Mouse (Mus musculus) CD4-positive naive resting alpha-beta T cell, adult 76 days (primary cell): ENCODE results near the gene Vmn1r142. TPM values are rescaled to one million over a fixed set of nuclear protein-coding genes. Genes with fewer than 3 reads are reported as not detected.

Experiments
- total RNA-seq: library from RNA; stranded (reverse); gene quantifications from one replicate; pipeline ENCODE4 v1.2.4, GENCODE M21; 2023

The Vmn1r142 gene
- not detected for total RNA-seq

GRCm38 (mm10) chr7:22163935-22164334 lies at the start of gene Vmn1r142:
Gene Vmn1r142, minus strand, starts transcription at chr7:22164035.

GRCm38 (mm10) chr7:22201164-22201563 lies 37.3 kb upstream of the Vmn1r142 start, which contains the start of gene Gm8653:
Gene Gm8653, minus strand, starts transcription at chr7:22201264.

GRCm38 (mm10) chr7:22189077-22189476 lies 25.2 kb upstream of the Vmn1r142 start, which contains the start of gene Vmn1r143:
Gene Vmn1r143, plus strand, starts transcription at chr7:22189377.

GRCm38 (mm10) chr7:22134641-22135040 lies 29.2 kb downstream of the Vmn1r142 start, which contains the start of gene Gm10666:
Gene Gm10666, minus strand, starts transcription at chr7:22134741.

GRCm38 (mm10) chr7:22118145-22118544 lies 45.7 kb downstream of the Vmn1r142 start, which contains the start of gene Gm16451:
Gene Gm16451, minus strand, starts transcription at chr7:22118245.

Other genes starting within 250 kb of the Vmn1r142 start
- not detected for gene Gm5891, start 242.7 kb downstream of the Vmn1r142 start, total RNA-seq
- not detected for gene Vmn1r137, start 169.4 kb downstream of the Vmn1r142 start, total RNA-seq
- gene Vmn1r138, start 135.1 kb downstream of the Vmn1r142 start, total RNA-seq, result not detected
- gene Gm6176, start 107.7 kb downstream of the Vmn1r142 start, total RNA-seq, result not detected
- gene Vmn1r139, start 95.0 kb downstream of the Vmn1r142 start, total RNA-seq, result not detected
- gene Gm16451, start 45.8 kb downstream of the Vmn1r142 start, total RNA-seq, result not detected
- gene Gm10666, start 29.3 kb downstream of the Vmn1r142 start, total RNA-seq, result not detected
- gene Vmn1r143, start 25.3 kb upstream of the Vmn1r142 start, total RNA-seq, result not detected
- not detected for gene Gm8653, start 37.2 kb upstream of the Vmn1r142 start, total RNA-seq
- not detected for gene Gm8453, start 65.4 kb upstream of the Vmn1r142 start, total RNA-seq
- not detected for gene Gm4187, start 165.7 kb upstream of the Vmn1r142 start, total RNA-seq
- not detected for gene Gm8660, start 207.0 kb upstream of the Vmn1r142 start, total RNA-seq
- gene Vmn1r148, start 249.5 kb upstream of the Vmn1r142 start, total RNA-seq, result not detected